Mouse (Mus musculus) splenic B cell, adult 2 months (primary cell): ENCODE data around the gene Cyp4f39.

ENCODE experiments used
- DNase-seq: peaks from one replicate; pipeline ENCODE4 v3.0.0-alpha.2; 2011; ENCODE audit warnings: low read depth, low spot score
- H3K27me3 ChIP-seq: 2 replicates; pipeline ENCODE4 v1.6.1; 2012; ENCODE audit warnings: mild to moderate bottlenecking, low read length, moderate library complexity, mixed read lengths; ENCODE audit not compliant: control insufficient read depth, poor library complexity, insufficient read depth, severe bottlenecking
- H3K36me3 ChIP-seq: 2 replicates; pipeline ENCODE4 v1.6.1; 2012; ENCODE audit warnings: mild to moderate bottlenecking, low read length, moderate library complexity, mixed read lengths; ENCODE audit not compliant: control insufficient read depth, poor library complexity, insufficient read depth, severe bottlenecking

Gene Cyp4f39

DNA sequence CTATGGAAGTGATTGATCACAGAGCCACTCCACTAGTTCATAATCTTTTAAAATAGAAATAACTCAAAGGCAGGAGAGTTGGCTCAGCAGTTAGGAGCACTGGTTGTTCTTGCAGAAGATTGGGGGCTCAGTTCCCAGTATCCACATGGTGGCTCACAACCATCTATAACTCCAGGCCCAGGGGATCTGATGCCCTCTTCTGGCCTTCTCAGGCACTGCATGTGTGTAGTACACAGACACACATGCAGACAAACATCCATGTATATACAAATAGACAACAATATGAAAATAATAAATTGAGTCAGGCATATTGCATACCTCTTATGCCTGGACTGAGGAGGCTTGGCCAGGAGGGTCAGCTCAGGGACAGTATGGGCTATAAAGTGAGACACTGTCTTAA lies 5.3 kb upstream of the Cyp4f39 start:
- DNase-seq: no peak
- Histone ChIP-seq H3K36me3 (no peaks in the 10 kb centered on the region), H3K27me3 (no peaks in the 10 kb centered on the region)

DNA sequence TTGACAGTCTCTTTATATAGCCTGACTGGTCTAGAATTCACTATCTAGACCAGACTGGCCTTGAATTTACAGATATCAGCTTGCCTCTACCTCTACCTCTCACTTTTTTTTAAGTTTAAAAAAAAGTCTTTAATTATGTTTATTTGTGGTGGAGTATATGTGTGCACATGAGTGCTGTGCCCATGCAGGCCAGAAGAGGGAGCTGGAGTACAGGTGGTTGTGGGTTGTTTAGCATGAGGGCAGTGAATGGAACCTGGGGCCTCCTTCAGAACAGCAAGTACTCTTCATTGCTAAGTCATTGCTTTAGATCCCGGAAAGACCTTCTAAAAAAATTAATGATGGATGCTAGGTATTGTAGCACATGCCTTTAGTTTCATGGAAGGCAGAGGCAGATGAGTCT lies 3.5 kb upstream of the Cyp4f39 start:
- H3K27me3 ChIP-seq: no peaks in the 10 kb centered on the region
- no peaks in the 10 kb centered on the region for H3K36me3 ChIP-seq
- DNase-seq: no peak

DNA sequence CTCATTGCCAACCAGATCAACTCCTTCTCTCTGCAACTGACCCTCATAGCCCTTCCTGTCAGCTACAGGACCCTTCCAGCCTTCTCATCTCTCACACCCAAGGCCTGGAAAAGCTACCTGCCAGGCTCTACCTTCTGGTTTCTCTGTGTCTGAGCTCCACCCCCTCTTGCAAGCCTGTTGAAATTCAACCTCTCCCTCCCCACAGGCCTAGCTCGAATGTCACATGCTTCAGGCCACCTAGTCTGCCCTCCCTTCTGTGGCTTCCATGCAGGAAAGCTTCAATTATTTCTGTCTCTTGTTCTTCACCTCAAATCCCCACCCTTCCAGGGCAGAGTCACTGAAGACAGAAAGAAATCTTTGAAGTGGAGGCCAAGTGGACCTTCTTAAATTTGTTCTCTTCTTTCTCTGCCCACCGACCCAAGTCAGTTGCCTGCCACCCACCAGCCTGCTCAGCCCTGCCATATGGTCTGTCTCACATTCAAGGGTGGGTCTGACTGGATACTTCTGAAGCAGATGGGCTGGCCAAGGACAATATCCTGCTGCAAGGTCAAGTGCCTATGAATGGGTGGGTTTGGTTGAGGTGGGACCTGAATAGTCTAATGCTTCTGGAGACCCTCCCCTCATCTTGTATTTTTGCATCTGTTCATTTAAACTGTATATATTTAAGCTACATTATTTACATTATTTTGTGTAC lies 1.5 kb upstream of the Cyp4f39 start:
- Histone ChIP-seq H3K27me3 (no peaks in the 10 kb centered on the region), H3K36me3 (no peaks in the 10 kb centered on the region)
- DNase-seq: no peak

DNA sequence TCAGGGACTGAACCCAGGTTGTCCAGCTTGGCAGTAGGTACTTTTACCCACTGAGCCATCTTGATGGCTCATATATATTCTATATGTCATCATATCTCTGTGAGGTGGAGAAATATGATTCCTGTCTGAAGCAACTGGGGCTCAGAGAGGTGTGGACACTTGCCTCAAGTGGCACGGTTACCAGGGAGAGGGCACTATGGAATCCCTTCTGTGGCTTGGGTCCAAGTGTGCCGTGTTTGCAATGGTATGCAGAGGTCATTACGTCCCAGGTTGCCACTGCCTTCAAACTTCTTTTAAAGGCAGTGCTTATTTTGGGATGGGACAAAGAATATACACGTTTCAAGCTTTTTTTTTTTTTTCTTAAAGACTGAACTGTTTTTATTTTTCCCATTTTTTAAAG lies 1.7 kb downstream of the Cyp4f39 start:
- H3K27me3 ChIP-seq: no peaks in the 10 kb centered on the region
- no peak for DNase-seq
- H3K36me3 ChIP-seq: no peaks in the 10 kb centered on the region

DNA sequence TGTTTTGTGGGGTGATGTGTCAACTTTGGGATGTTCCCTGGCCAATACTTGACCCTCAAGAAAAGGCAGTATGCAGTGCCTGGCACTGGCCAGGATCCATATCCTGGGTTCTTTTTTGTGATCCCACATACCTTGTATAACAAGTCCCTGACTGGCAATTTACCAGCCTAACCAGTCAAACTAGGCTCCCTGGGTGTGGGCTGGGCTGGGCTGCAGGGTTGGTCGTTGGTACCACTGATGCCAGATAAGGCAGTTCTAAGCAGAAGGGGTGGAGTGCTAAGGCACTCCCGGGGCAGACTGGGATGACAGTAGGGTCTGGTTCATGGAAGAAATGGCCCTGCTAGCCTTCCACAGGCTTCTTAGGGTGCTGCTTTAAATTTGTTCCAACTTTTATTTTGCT lies 2.5 kb downstream of the Cyp4f39 start:
- Histone ChIP-seq H3K27me3 (no peaks in the 10 kb centered on the region), H3K36me3 (no peaks in the 10 kb centered on the region)
- DNase-seq: no peak

DNA sequence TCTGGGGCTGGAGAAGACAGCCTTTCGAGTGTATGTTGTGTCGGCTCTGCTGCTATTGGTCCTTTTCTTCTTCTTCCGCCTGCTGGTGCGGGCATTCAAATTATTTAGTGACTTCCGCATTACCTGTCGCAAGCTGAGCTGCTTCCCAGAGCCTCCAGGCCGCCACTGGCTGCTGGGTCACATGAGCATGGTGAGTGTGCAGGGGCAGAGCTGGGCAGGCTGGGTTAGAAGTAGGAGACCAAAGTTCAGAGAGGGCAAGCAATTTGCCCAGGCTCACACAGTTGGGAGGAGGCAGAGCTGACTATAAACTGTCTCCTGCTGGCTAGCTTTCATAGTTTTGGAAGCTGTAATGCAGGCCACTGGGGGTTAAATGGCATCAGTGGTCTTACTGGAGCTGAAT lies 16.0 kb downstream of the Cyp4f39 start:
- Histone ChIP-seq H3K36me3 (no peaks in the 10 kb centered on the region), H3K27me3 (no peaks in the 10 kb centered on the region)
- DNase-seq: no peak

DNA sequence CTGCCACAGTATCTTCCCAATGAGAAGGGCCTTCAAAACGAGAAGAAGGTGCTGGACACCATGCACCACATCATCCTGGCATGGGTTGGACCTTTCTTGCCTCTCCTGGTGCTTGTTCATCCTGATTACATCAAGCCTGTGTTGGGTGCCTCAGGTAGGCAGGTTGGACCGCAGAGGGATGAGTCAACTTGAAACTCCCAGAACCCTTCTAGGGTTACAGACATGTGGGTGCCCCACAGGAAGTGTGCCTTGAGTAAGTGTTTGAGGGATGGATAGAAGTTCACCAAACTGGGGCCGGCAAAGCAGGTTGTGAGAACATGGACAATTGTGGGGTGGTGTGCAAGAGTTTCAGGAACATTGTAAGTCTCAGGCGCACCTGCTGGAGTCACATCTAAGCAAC lies 18.3 kb downstream of the Cyp4f39 start:
- H3K36me3 ChIP-seq: no peaks in the 10 kb centered on the region
- no peaks in the 10 kb centered on the region for H3K27me3 ChIP-seq
- DNase-seq: no peak

DNA sequence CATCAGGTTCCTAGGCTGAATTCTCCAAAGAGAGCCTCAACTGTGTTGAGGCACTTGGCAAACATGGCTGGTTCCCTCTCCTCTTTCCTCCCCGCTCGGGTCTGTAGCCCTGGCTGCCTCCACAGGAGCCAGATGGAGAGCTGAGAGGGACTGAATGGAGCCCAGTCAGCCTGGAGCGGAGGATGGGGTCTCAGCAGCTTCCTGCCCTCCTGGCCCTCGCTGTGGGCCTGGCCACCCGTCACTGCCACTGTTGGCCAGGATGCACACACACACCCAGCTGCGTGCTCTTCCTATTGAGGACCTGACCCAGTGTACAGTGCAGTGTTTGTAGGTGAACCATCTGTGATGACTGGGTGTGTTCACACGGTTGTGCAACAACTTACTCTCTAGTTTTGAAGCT lies 19.7 kb downstream of the Cyp4f39 start:
- no peak for DNase-seq
- Histone ChIP-seq H3K36me3 (no peaks in the 10 kb centered on the region), H3K27me3 (no peaks in the 10 kb centered on the region)

DNA sequence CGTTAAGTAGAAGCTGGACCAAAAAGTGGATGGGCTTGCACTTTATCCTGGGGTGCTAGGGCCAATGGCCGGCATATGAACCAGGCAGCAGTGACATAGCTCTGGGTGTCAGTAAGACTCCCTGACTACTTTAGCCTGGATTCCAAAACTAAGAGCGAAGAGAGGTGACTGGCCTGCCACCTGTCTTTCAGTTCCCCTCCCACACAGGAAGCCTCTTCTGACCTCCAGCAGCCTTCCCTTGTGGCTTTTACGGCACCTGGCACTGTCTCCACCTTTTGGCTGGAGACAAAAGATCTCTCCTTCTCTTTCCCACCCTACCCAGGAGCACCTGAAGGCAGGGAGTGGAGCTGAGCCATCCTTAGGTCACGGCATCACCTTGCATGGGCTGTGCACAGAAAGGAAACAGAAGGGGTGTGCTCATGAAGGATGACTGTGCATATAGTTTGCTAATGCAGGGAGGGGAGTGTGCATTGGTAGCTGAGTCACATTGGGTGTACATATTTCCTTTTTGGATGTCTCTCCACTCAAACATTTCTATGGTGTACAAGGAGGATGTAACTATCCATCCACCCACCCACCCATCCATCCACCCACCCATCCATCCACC lies 22.5 kb downstream of the Cyp4f39 start:
- Histone ChIP-seq H3K27me3 (no peaks in the 10 kb centered on the region), H3K36me3 (no peaks in the 10 kb centered on the region)
- peak; percentile 8 for DNase-seq

DNA sequence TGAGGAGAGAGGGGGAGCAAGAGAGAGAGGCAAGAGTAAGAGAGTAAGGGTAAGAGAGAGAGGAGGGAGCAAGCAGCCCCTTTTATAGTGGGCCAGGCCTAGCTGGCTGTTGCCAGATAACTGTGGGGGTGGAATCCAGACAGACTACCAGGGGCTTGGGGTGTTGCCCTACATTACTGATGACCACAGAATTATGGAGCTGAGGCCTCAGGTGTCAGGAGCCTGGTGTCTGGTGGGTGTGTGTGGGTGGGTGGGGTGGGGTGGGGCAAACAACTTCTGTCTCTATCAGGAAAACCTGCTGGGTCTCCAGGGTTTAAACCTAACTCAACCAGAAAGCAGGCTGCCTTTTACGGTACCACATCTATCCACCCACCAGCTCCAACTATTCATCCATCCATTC lies 24.7 kb downstream of the Cyp4f39 start:
- DNase-seq: no peak
- no peaks in the 10 kb centered on the region for H3K27me3 ChIP-seq

DNA sequence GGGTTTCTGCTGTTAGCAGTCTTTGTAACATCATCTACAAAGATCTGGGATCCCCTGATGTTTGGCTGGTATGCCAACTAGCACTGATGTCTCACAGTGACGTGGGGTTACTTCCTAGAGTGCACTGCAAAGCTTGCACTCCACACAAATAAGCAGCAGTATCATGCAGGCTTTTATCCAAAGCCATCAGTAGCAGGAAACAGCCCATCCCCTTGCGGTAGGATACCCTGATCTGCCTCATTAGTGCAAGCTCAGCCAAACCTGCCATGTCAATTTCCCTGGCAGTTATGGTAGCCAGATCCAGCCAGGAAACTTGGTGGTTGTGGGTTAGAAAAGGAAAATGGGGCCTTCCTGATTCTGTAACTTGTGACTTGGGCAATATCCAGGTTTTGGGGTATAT lies 26.2 kb downstream of the Cyp4f39 start:
- H3K36me3 ChIP-seq: no peaks in the 10 kb centered on the region
- no peaks in the 10 kb centered on the region for H3K27me3 ChIP-seq
- DNase-seq: no peak

More for the DNA sequence above, 24.7 kb downstream of the Cyp4f39 start:
- H3K36me3 ChIP-seq: no peaks in the 10 kb centered on the region

DNA sequence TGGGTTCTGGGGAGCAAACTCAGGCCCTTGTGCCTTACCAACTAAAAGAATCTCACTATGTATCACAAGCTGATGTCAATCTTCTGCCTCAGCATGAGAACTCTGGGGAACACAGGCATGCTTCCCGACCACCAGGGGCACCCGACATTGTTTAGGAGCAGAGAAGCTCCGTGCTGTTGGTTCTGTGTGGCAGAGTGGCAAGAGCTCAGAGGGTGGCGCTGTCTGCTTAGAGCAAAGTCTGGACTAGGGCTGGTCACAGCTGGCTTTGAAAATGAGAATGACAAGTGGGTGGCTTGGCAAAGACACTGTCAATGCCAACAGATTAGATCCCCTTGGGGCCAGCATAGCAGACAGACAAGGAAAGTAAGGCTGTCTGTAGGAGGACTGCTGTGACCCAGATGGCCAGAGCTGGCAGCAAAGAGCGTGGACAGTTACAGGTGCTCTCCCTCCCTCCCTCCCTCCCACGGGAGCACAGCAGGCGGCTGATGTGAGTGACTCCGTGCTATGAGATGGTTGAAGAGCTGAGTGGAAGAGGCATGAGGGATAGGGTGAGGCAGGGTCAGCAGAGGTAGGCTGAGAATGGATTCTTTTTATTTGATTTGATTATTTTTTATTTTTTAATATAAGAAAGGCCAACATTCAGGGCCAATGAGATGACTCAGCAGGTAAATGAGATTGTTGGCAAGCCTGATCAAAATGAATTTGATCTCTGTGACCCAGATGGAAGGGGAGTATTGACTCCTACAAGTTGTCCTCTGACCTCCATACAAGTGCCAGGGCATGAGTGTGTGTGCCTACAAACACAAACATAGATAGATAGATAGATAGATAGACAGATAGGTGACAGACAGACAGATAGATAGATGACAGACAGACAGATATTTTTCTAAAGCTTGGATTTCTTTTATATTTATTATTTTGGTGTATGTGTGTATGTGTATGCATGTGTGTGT lies 27.3 kb downstream of the Cyp4f39 start:
- no peaks in the 10 kb centered on the region for H3K36me3 ChIP-seq

DNA sequence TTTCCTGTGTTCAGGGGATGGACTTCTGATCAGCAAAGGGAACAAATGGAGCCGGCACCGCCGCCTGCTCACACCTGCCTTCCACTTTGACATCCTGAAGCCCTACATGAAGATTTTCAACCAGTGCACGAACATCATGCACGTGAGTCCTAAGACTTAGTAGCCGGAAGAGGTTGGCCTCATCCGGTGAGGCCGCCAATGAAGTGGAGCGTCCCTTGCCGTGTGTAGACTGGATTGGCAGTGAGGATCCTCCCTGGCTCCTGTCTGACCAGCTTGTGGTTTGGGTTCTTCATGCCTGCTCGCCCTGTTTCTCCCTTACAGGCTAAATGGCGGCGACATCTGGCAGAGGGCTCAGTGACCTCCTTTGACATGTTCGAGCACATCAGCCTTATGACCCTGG lies 29.2 kb downstream of the Cyp4f39 start:
- no peaks in the 10 kb centered on the region for H3K36me3 ChIP-seq
- no peaks in the 10 kb centered on the region for H3K27me3 ChIP-seq

More for the DNA sequence above, 27.3 kb downstream of the Cyp4f39 start:
- DNase-seq: peak; percentile 37
- no peaks in the 10 kb centered on the region for H3K27me3 ChIP-seq

DNA sequence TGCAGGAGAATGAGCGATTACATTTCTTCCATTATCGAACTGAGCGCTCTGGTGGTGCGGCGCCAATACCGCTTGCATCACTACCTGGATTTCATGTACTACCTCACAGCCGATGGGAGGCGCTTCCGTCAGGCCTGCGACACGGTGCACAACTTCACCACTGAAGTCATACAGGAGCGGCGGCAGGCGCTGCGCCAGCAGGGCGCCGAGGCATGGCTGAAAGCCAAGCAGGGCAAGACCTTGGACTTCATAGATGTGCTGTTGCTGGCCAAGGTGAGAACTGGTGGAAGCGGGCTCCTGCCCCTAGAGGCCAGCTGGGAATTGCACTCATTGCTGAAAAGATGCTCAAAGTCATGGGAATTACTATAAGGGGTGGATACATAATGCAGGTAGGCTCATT lies 30.7 kb downstream of the Cyp4f39 start:
- H3K36me3 ChIP-seq: no peaks in the 10 kb centered on the region
- peak; percentile 59 for DNase-seq
- H3K27me3 ChIP-seq: no peaks in the 10 kb centered on the region

More for the DNA sequence above, 29.2 kb downstream of the Cyp4f39 start:
- no peak for DNase-seq
